Mouse (Mus musculus): ENCODE data around the gene Lrp11. TPM values are rescaled to one million over a fixed set of nuclear protein-coding genes. Genes with fewer than 3 reads are reported as not detected.
"Not testable (repeated sequence)": the region's sequence is repeated elsewhere in the genome, so short reads cannot be mapped to it uniquely, and the experiment has no call there.

Gene Lrp11
- polyA plus RNA-seq, 1 experiment from 2014 or later, result 29.0 TPM

GRCm38 (mm10) chr10:7614834-7615233, 25.2 kb downstream of the Lrp11 start:
- H3K36me3 ChIP-seq (ENCODE audit: control insufficient read depth, insufficient read depth, low read length), result peaks cover 3% of the 10 kb centered on the region; the same call in 1 of the 2 replicates
- H3K4me1 ChIP-seq (ENCODE audit: control insufficient read depth, insufficient read depth, low read length), result no peaks in the 10 kb centered on the region
- H3K4me2 ChIP-seq (ENCODE audit: low read length), result no peak overlapping the region
- H3K4me3 ChIP-seq (ENCODE audit: low read depth, low read length), result no peak overlapping the region
- H3K27me3 ChIP-seq (replicated peaks; ENCODE audit: control insufficient read depth, insufficient read depth, low read length), result no peaks in the 10 kb centered on the region
- peaks cover 4% of the 10 kb centered on the region for H3K9me3 ChIP-seq (replicated peaks; ENCODE audit: control insufficient read depth, low read length)
- no peak overlapping the region for H3K27ac ChIP-seq (ENCODE audit: low read depth, low read length)
- DNase-seq (ENCODE audit: low spot score), result no peak
- 80% methylated on average over 8 of the region's 8 CpGs for WGBS
- no peak overlapping the region for H3K9ac ChIP-seq (ENCODE audit: low read length)
- no peak for ATAC-seq

DNA sequence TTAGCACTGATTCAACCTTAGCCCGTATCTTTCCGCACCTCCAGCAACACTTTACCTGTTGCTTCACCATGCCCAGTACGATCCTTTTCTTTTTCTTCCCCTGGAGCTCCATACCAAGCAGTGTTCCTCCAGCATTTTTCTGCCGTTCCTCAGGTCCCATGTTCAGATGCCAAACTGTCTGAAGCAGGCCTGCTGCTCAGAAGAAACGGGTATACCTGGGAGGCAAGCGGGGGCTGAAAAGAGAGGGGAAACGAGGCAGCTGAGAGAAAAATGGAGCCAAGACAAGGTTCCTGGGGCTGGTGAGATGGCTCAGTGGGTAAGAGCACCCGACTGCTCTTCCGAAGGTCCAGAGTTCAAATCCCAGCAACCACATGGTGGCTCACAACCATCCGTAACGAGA, 27.5 kb downstream of the Lrp11 start:
- DNase-seq (ENCODE audit: low spot score); H3K27me3 ChIP-seq (replicated peaks; ENCODE audit: control insufficient read depth, insufficient read depth, low read length): not testable (repeated sequence)

GRCm38 (mm10) chr10:7617556-7617955, 28.0 kb downstream of the Lrp11 start:
- not testable (repeated sequence) for H3K27me3 ChIP-seq (replicated peaks; ENCODE audit: control insufficient read depth, insufficient read depth, low read length); H3K4me1 ChIP-seq (ENCODE audit: control insufficient read depth, insufficient read depth, low read length); H3K36me3 ChIP-seq (ENCODE audit: control insufficient read depth, insufficient read depth, low read length); H3K9me3 ChIP-seq (replicated peaks; ENCODE audit: control insufficient read depth, low read length); H3K4me3 ChIP-seq (ENCODE audit: low read depth, low read length); H3K4me2 ChIP-seq (ENCODE audit: low read length); ATAC-seq; DNase-seq (ENCODE audit: low spot score); H3K27ac ChIP-seq (ENCODE audit: low read depth, low read length); H3K9ac ChIP-seq (ENCODE audit: low read length)
- 47% methylated on average over 3 of the region's 3 CpGs for WGBS

More for the DNA sequence above, 27.5 kb downstream of the Lrp11 start:
- 91% methylated on average over 9 of the region's 11 CpGs for WGBS
- not testable (repeated sequence) for H3K4me3 ChIP-seq (ENCODE audit: low read depth, low read length); H3K4me1 ChIP-seq (ENCODE audit: control insufficient read depth, insufficient read depth, low read length); H3K4me2 ChIP-seq (ENCODE audit: low read length); H3K9ac ChIP-seq (ENCODE audit: low read length); H3K9me3 ChIP-seq (replicated peaks; ENCODE audit: control insufficient read depth, low read length); H3K27ac ChIP-seq (ENCODE audit: low read depth, low read length); ATAC-seq; H3K36me3 ChIP-seq (ENCODE audit: control insufficient read depth, insufficient read depth, low read length)

- WGBS, result 73% methylated on average over 5 of the region's 5 CpGs
- Histone ChIP-seq H3K4me2 (ENCODE audit: low read length) (no peak overlapping the region), H3K27me3 (replicated peaks; ENCODE audit: control insufficient read depth, insufficient read depth, low read length) (no peaks in the 10 kb centered on the region), H3K27ac (ENCODE audit: low read depth, low read length) (no peak overlapping the region), H3K36me3 (ENCODE audit: control insufficient read depth, insufficient read depth, low read length) (peaks cover 9% of the 10 kb centered on the region; the same call in 1 of the 2 replicates), H3K4me3 (ENCODE audit: low read depth, low read length) (no peak overlapping the region), H3K9me3 (replicated peaks; ENCODE audit: control insufficient read depth, low read length) (peaks cover 2% of the 10 kb centered on the region), H3K4me1 (ENCODE audit: control insufficient read depth, insufficient read depth, low read length) (no peaks in the 10 kb centered on the region), H3K9ac (ENCODE audit: low read length) (no peak overlapping the region)
- no peak for ATAC-seq
- DNase-seq (ENCODE audit: low spot score), result no peak
Observed at GRCm38 (mm10) chr10:7619821-7620241, 30.2 kb downstream of the Lrp11 start.

- WGBS, result 60% methylated on average over 5 of the region's 5 CpGs
- Histone ChIP-seq H3K27ac (ENCODE audit: low read depth, low read length) (no peak overlapping the region), H3K36me3 (ENCODE audit: control insufficient read depth, insufficient read depth, low read length) (peaks cover 9% of the 10 kb centered on the region; the same call in 1 of the 2 replicates), H3K27me3 (replicated peaks; ENCODE audit: control insufficient read depth, insufficient read depth, low read length) (no peaks in the 10 kb centered on the region), H3K4me2 (ENCODE audit: low read length) (no peak overlapping the region), H3K9me3 (replicated peaks; ENCODE audit: control insufficient read depth, low read length) (no peaks in the 10 kb centered on the region), H3K4me3 (ENCODE audit: low read depth, low read length) (no peak overlapping the region), H3K9ac (ENCODE audit: low read length) (no peak overlapping the region), H3K4me1 (ENCODE audit: control insufficient read depth, insufficient read depth, low read length) (no peaks in the 10 kb centered on the region)
- ATAC-seq (no peak), DNase-seq (ENCODE audit: low spot score) (no peak)
Observed at GRCm38 (mm10) chr10:7620723-7621122, 31.1 kb downstream of the Lrp11 start.

GRCm38 (mm10) chr10:7622378-7622777, 32.8 kb downstream of the Lrp11 start:
- H3K4me2 ChIP-seq (ENCODE audit: low read length), result no peak overlapping the region
- no peak overlapping the region for H3K9ac ChIP-seq (ENCODE audit: low read length)
- DNase-seq (ENCODE audit: low spot score) (no peak), ATAC-seq (no peak)
- WGBS, result 94% methylated on average over 3 of the region's 3 CpGs
- no peaks in the 10 kb centered on the region for H3K27me3 ChIP-seq (replicated peaks; ENCODE audit: control insufficient read depth, insufficient read depth, low read length)
- no peak overlapping the region for H3K4me3 ChIP-seq (ENCODE audit: low read depth, low read length)
- H3K4me1 ChIP-seq (ENCODE audit: control insufficient read depth, insufficient read depth, low read length), result no peaks in the 10 kb centered on the region
- peaks cover 9% of the 10 kb centered on the region; the same call in 1 of the 2 replicates for H3K36me3 ChIP-seq (ENCODE audit: control insufficient read depth, insufficient read depth, low read length)
- no peak overlapping the region for H3K27ac ChIP-seq (ENCODE audit: low read depth, low read length)
- H3K9me3 ChIP-seq (replicated peaks; ENCODE audit: control insufficient read depth, low read length), result no peaks in the 10 kb centered on the region

- no peak overlapping the region for H3K9ac ChIP-seq (ENCODE audit: low read length)
- no peaks in the 10 kb centered on the region for H3K9me3 ChIP-seq (replicated peaks; ENCODE audit: control insufficient read depth, low read length)
- ATAC-seq, result no peak
- H3K4me3 ChIP-seq (ENCODE audit: low read depth, low read length), result no peak overlapping the region
- H3K4me2 ChIP-seq (ENCODE audit: low read length), result no peak overlapping the region
- peaks cover 20% of the 10 kb centered on the region for H3K36me3 ChIP-seq (ENCODE audit: control insufficient read depth, insufficient read depth, low read length)
- no peaks in the 10 kb centered on the region for H3K4me1 ChIP-seq (ENCODE audit: control insufficient read depth, insufficient read depth, low read length)
- WGBS, result 91% methylated on average over 3 of the region's 3 CpGs
- no peaks in the 10 kb centered on the region for H3K27me3 ChIP-seq (replicated peaks; ENCODE audit: control insufficient read depth, insufficient read depth, low read length)
- no peak overlapping the region for H3K27ac ChIP-seq (ENCODE audit: low read depth, low read length)
- DNase-seq (ENCODE audit: low spot score), result no peak
Observed at GRCm38 (mm10) chr10:7623861-7624518, 34.4 kb downstream of the Lrp11 start.

GRCm38 (mm10) chr10:7629092-7629491, 39.5 kb downstream of the Lrp11 start:
- 94% methylated on average over 4 of the region's 4 CpGs for WGBS
- peaks cover 46% of the 10 kb centered on the region for H3K36me3 ChIP-seq (ENCODE audit: control insufficient read depth, insufficient read depth, low read length)
- H3K9me3 ChIP-seq (replicated peaks; ENCODE audit: control insufficient read depth, low read length), result no peaks in the 10 kb centered on the region
- ATAC-seq (no peak), DNase-seq (ENCODE audit: low spot score) (no peak)
- no peak overlapping the region for H3K4me3 ChIP-seq (ENCODE audit: low read depth, low read length)
- no peaks in the 10 kb centered on the region for H3K27me3 ChIP-seq (replicated peaks; ENCODE audit: control insufficient read depth, insufficient read depth, low read length)
- no peak overlapping the region for H3K27ac ChIP-seq (ENCODE audit: low read depth, low read length)
- no peak overlapping the region for H3K9ac ChIP-seq (ENCODE audit: low read length)
- H3K4me1 ChIP-seq (ENCODE audit: control insufficient read depth, insufficient read depth, low read length), result no peaks in the 10 kb centered on the region
- no peak overlapping the region for H3K4me2 ChIP-seq (ENCODE audit: low read length)

- no peak for DNase-seq (ENCODE audit: low spot score)
- 96% methylated on average over 5 of the region's 5 CpGs for WGBS
- Histone ChIP-seq H3K9me3 (replicated peaks; ENCODE audit: control insufficient read depth, low read length) (no peaks in the 10 kb centered on the region), H3K36me3 (ENCODE audit: control insufficient read depth, insufficient read depth, low read length) (peaks cover 42% of the 10 kb centered on the region), H3K4me2 (ENCODE audit: low read length) (no peak overlapping the region), H3K4me3 (ENCODE audit: low read depth, low read length) (no peak overlapping the region), H3K27me3 (replicated peaks; ENCODE audit: control insufficient read depth, insufficient read depth, low read length) (no peaks in the 10 kb centered on the region), H3K9ac (ENCODE audit: low read length) (no peak overlapping the region), H3K4me1 (ENCODE audit: control insufficient read depth, insufficient read depth, low read length) (no peaks in the 10 kb centered on the region), H3K27ac (ENCODE audit: low read depth, low read length) (no peak overlapping the region)
- no peak for ATAC-seq
Observed at GRCm38 (mm10) chr10:7630286-7630685, 40.7 kb downstream of the Lrp11 start.

Data from forebrain, embryonic 14.5 days (tissue).